Mouse (Mus musculus) layer of hippocampus, adult 9-11 months (tissue): Measurements from ENCODE around the gene Wnt9a.
A peak's percentile ranks its signal among the peaks of the same experiment; 100 is the strongest.

ENCODE experiments used
- DNase-seq: peaks from one replicate; pipeline ENCODE4 v3.0.0; 2022

The Wnt9a gene

DNA sequence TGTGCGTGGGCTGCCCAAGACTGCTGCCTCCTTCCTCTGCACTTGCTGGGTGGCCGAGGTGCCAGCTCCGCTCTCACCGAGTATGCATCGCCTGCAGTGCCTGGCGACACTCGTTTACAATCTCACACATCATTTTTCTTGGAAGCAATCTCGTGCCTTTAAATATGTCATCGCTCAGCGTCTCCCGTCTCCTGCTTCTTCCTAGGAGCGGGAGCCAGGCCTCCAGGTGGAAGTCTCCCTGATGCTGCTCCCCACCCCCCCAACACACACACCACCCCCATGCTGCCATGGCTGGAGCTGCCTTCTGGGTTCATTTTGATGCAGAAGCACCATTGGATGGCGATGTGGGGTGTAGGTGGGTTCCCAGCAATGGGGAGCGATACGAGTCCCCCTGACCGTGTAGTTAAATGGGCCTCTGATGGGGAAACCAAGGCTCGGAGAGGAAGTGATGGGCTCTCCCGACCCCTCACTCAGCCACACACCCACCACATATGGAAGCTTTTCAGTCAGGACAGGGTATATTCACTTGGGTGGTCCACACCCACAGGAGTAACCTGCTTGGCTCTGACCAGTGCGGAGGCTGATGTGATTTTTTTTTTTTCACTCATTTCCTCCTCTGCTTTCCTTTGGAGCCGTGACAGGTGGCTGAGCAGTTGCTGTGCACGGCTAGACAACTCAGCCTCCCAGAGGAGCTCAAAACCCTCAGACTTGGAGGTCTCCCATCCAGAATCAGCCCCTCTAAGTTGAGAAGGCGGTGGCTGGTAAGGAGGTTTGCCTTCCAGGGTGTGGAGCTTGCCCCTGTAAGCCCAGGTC, 1.5 kb upstream of the Wnt9a start:
- peak; percentile 34 for DNase-seq

DNA sequence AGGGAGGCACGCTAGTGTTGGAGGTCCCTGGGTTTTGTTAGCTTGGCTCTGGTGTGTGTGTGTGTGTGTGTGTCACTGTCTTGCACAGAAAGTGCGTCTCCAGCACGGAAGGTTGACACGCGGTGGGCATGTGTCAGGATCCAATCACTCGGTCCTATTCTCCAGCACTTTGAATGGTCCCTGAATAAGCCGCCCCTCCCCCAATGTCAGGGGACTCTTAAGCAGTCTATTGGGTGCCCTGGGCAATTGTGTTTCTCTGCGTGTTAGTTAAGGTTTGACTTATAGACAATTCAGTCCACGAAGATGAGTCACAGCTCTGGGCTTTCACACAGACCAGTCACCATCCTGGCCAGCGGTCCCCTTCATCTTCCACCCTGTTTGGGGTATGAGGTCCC, 910 bp upstream of the Wnt9a start:
- DNase-seq = no peak

DNA sequence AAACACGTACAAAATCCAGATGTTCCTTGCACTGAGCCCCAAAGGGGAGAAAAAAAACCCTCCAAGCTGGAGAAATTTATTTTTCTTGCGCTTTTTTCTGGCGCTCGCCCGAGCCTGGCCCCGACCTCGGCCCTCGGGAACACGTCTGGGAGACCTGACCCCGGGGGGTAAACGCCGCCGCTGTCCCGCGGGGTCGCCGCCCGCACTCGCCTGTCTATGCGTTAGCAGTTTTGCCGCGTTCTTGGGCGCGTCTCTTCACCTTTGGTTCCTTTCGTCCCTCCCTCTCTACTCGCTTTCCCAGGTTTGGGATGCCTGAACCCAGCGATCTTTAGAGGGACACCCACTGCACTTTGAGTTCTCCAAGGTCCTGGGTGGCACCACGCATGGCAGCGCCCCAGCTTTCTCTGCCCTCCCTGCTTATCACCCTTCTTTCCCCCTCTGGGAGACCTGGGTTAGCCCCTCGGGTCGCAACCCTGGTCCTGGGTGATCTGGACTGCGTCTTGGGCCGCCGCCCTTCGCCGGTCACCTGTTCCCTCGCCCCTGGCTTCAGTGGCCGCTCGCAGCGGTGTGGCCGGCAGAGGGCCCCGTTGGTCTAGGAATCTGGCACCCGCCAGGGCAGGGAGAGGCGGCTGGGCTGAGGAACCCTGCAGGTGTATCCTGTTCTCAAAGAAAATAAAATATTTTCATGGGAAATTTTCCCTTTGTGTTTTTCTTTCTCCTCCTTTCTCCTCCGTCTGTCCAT, 865 bp downstream of the Wnt9a start:
- peak; percentile 55 for DNase-seq

DNA sequence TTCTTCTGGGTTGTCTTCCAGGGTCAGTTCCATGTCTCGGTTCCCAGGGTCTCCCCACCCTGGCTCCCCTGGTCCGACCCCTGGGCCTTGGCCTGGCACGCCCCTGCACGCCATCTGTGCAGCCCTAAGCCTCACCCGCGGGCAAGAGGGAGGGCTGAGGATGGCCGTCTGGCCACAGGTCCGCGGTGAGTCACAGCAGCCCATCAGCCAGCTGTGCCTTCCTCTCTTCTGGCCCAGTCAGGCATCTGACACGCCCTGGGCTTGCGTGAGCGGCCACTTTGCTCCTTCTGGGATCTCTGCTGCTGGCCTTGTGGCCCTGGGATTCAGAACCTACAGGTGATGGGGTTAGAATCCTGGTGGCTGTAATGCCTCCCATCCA, 1.4 kb downstream of the Wnt9a start:
- no peak for DNase-seq

DNA sequence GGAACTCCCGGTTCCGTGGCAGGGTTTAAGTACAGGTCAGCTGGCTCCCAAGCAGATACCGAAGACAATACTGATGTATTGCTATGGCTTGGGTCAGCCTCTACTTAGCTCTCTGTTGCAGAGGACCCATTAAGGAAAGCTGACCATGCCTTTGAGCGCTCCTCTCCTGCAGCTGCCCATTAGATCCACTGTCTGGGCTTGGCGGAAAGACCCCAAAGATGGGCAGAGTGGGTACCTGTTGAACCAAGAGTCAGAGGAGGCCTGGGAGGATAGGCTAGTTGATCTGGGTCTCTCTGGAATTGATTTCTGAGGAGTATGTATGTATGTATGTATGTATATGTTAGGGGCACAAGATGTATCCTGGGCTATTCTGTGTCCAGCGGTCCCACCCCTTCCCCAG, 1.9 kb downstream of the Wnt9a start:
- no peak for DNase-seq

DNA sequence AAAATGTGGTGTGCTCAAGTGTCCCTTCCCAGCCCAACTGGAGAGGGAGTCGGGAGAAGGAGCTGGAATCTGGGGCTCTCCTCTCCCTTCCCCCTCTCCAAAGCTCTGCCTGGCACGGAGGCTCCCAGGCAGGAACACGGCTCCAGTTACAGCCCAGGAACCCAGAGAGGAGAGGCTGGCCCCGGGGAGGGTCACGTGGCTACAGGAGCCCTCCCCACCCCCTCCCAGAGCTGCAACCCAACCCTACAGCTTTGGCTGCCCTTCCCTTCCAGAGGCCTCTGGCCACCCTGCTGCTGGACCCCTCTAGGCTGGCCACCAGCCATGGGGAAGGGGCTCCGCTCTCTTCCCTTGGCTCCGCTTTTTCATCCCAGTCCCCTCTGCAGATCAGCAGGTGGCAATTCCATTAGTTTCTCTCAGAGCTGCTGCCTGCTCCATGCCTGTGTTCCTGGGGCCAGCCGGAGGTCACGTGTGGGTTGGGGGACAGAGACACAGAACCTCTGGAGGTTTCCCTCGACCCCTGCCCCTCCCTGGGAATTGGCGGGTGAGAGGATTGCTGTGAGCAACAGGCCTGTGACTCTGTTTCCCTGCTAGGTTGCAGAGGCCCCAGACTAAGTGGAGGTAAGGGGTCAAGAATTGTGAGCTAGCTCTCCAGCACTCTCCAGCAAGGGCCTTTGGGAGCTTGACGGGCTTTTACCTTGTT, 2.5 kb downstream of the Wnt9a start:
- no peak for DNase-seq

DNA sequence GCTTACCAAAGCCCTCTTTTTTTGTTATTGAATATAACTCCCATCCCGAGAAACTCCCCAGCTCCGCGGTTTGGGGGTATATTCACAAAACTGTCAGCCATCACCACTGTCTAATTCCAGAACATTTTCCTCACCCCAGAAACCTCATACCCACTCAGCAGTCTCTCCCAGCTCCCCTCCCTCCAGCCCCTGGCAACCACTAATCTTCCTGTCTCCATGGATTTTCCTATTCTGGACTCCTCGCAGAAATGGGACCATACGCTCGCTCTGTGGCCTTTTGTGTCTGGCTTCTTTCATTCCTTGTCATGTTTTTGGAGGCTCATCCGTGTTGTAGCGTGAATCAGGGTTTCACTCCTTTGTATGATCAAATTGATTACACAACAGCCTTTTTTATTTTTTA, 3.2 kb downstream of the Wnt9a start:
- DNase-seq = no peak

DNA sequence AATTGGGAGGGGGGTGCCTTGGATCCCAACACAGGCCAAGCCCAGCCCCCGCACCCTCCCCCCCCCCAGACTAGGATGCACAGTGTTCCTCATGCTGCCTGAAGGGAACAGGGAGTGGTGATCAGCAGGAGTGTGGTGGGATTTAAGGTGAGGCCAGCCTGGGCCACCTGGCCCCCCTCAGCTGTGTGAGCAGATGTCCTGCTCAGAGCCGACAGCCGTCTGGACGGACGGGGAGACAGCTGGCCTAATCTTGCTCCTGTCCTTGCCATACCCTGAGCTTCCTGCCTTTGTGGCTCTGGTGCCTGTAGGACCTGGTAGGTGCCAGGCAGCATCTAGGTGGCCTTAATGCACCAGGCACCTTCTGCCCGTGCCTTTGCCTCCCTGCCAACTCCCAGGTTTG, 5.3 kb downstream of the Wnt9a start:
- no peak for DNase-seq

DNA sequence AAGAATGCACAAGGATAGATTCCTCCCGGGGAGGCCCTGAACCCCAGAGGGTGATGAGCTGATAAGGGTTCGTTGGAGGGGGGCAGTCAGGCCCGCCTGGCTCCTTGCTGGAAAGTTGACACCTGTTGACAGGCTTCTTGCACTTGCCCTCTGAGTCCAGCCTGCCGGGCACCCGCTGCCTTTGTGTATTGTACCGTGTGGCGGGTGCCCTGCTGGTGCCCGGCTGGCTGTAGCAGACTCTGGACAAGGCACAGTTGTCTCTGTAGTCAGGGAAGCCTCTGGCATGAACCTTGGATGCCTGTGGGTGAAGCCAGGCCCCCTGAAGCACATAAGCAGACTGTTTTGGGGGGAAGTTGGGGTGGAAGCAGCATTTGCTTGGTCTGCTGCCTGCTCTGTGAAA, 5.8 kb downstream of the Wnt9a start:
- no peak for DNase-seq

DNA sequence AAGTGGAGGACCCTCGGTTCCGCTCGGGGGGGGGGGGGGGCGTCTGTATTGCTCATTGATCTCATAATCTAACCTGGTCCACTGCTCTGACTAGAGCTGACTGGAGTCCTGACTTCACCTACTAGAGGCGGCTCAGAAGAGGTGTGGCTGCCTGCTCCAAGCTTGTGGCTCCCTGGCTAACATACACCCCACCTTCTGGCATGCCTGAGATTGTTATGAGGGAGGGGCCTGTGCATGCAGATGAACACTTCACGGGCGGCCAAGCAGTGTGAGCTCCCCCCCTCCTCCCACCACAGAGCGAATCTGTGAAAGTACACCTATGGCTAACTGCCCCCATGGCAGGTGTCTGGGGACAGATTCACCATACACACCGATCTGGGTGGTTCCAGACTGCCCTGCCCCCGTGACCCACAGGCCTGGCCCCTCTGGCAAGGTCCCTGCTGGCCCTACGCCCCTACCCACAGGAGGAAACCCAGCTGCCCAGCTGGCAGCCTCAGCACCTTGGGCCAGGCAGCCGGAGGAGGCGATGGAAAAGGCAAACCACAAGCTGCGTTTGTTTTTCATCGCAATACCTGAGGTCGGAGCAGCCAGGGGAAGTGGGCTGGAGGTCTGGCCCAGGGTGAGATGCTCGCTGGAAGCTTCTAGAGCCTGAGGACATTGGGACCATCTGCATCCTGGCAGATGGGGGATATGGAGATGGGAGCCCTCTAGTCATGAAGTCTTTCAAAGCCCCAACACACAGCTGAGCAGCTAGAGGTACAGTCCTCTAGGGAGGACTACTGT, 6.5 kb downstream of the Wnt9a start:
- DNase-seq = no peak

DNA sequence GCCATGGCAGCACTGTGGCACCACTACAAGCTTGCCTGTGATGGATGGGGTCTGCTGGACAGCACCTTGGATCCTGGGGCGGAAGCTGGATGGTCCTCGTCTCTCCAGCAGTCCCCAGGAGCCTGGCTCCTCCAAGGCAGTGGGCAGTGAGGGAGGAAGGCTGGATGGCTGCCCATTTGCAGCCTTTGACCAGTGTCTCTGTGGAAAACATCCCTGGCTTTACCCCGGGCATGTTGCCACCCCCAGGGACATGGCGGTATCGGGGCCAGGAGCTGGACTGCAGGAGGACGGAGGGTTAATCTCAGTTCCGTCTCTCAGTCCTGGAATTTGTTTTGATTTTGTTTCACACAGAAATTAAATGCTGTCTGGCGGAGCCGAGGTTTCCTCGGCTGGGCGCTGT, 7.2 kb downstream of the Wnt9a start:
- no peak for DNase-seq

DNA sequence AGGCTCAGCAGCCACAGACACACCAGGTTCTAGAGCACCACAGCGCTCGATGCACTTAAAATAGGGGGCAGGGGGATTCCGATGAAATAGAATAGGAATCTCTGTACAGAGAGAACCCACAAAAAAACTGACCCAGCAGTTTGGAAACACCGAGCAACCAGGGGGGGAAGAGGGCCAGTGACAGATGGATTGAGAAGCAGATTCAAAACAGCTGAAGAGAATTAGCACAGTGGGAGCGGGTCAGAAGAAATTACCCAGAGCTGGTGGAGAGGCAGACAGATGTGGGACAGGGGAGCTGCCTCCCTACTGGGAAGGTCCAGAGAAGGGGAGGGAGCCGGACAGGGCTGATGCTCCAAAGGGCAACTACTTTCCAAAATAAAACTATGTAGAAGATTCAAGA, 9.8 kb downstream of the Wnt9a start:
- DNase-seq = no peak

DNA sequence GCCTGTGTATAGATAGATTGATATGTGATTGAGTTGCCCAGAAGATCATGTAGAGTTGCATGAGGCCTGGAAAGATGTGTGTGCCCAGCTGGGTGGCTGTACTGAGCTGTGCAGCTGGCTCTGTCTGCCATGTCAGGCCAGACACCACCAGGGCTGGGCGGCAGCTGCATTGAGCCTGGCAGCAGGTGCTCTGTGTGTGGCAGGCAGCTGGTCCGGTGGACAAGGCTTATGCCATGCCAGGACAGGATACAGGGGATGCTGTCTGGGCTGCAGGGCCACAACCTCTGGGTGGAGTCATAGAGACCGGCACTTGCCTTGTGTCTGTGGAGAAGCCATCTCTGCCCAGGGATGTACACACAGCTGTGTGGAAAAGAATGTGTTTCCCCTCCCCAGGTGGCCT, 16.3 kb downstream of the Wnt9a start:
- DNase-seq = no peak

DNA sequence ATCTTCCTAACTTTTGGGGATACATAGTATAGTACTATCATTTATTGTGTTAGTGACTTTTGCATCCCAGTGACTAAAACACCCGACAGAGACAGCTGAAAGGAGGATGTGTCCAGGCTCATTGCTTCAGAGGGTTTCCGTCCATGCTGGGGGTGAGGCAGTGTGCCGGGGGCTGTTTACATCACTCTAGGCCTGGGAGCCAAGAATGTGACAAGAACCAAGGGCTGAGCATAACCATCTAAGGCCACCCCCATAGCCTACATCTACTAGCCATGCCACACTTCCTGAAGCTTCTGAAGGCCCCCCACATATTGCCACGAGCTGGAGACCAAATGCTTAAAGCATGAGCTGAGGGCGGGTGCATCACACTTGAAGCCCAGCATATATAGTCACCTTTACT, 18.0 kb downstream of the Wnt9a start:
- DNase-seq = no peak

DNA sequence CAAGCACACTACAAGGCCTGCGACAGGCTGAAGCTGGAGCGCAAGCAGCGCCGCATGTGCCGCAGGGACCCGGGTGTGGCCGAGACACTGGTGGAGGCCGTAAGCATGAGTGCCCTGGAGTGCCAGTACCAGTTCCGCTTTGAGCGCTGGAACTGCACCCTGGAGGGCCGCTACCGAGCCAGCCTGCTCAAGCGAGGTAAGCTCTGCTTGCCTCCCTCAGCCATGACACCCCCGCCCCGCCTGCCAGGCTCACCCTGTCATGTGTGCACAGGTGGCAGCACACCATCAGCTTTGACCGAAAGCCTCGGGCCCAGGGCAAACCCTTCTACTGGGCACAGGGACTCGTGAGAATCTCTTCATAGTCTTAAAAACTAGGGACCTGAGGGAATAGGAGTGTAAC, 20.9 kb downstream of the Wnt9a start:
- no peak for DNase-seq

DNA sequence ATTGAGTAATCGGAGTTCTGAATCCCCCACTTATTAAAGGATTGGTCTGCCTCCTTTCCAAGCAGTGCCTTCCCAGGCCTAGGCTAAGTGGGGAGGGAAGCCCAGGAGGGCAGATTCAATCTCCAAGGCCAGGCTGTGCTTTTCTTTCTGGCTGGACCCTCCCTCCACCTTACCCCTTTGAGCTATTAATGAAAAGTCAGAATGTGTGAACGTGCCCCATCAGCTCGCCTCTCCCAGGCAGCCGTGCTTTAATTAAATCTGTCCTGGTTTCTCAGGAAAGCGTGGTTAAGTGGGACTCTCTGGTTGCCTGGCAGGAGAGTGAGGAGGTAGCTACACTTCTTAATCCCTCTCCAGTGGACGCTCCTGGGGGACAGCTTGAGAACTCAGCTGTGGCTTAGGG, 22.9 kb downstream of the Wnt9a start:
- no peak for DNase-seq

DNA sequence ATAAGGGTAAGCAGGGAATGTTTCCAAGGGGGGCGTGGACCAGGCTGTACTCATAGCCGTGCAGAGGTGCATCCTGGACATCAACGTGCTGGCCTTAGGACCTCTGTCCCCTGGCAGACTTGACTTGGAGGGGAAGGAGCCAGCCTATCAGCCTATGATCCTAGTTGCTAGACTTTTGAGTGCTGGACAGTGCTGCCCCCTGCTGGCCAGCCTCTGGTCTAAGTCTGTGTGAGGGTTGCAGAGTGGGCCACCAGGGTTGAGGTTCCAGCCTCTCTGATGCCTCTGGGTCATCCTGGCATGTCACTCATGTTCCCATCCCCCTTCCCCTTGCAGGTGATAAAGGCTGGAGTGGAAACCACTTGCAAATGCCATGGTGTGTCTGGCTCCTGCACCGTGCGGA, 23.8 kb downstream of the Wnt9a start:
- peak; percentile 46 for DNase-seq

DNA sequence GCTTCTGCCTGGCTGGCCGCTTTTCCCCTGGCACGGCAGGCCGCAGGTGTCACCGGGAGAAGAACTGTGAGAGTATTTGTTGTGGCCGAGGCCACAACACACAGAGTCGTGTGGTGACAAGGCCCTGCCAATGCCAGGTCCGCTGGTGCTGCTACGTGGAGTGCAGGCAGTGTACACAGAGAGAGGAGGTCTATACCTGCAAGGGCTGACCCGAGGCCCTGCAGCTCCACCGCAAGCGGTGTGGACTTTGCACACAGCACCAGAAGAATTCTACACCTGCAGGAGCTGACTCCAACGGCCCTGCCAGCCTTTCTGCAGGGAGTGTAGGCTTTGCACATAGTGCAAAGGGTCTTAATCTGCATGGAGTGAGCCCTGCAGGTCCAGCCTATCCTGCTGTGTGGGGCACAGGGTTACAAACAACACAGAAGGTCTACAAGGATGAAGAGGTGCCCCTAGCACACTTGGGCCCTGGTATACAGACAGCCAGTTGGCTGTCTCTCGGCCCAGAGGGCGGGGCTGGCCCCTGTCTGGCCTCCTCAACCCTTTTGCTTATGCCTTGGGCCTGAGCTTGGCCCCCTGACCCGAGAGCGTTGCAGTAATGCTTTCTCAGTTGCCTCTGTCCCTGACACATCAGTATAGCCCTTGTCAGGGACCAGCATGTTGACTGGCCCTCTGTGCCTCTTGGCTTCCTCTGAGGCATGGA, 24.6 kb downstream of the Wnt9a start:
- DNase-seq = no peak

DNA sequence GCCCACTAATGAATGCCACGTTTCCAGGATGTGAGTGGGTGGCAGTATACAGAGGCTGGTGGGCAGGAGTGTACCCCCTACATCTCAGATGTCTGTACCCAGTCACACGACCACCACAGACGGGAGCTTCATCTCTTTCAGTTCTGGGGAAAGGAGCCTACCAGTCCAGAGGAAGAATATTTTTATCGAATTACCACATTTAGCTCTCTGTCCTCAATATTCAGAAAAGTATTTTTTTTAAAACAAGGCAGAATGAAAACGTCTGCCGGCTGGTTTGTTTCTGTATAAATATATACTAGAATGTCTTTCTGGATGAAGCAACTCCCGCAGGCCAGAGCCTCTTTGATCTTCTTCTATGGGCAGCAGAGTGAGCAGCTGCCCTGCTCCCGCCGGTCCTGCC, 26.2 kb downstream of the Wnt9a start:
- peak; percentile 58 for DNase-seq

DNA sequence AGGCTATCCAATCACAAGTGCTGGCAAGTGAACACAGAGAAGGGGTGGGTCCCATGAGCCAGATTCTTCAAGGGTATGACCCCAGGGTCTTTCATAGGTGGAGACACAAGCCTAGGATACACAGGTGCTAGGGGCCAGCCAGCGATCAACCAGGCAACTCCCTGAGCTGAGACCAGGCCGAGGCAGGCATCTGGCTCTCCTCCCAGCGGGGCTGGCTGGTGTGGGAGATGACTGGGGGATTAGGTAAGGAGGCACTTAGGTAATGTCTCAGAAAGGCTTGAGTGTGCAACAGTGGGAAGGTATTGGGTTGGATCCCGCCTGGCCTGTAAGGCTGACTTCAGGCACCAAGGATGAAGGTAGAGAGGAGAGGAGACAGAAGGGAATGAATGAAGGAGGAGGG, 28.4 kb downstream of the Wnt9a start:
- DNase-seq = no peak

DNA sequence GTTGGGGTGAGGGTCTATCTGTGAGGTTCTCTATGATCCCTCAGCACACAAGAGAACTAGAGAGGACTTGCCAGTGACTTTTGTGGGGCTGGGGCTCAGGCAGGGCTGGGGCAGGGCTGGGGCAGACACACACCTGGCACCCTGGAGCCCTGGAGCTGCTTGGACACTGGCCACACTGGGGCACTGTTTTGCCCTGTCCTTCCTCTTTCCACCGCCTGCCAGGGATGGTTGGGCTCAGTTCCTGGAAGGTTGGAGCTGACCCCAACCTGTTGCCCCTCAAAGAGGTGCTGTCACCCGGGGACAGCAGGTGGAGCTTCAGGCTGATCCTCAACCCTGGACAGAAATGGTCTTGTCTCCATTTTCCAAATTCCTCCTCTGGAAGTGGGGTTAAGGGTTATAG, 29.2 kb downstream of the Wnt9a start:
- no peak for DNase-seq

DNA sequence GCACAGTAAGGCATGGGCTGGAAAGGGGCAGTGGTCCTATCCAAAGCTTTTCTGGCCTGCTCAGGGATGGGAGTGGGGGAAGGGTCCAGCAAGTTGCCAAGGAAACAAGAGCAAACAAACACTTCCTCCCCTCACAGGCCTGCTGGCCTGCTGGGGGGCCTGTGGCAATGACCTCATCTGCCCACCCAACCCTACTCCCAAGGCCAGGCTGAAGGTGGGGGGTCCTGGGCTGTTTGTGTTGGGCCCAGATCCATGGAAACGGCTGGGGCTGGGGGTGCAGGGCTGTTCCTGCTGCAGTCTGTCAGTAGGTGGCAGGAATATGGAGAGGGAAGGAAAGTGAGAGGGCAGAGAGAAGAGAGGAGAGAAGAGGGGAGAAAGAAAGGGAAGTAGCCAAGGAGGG, 29.7 kb downstream of the Wnt9a start:
- DNase-seq = no peak
